Mouse (Mus musculus) frontal cortex, postnatal 25 days (tissue): ENCODE results near the gene Klhdc2.

Experiments
- DNase-seq, 2 experiments: peaks; one replicate each; pipeline ENCODE4 v3.0.0; 2022; ENCODE audit warnings: low spot score in 2 of 2

The Klhdc2 gene

DNA sequence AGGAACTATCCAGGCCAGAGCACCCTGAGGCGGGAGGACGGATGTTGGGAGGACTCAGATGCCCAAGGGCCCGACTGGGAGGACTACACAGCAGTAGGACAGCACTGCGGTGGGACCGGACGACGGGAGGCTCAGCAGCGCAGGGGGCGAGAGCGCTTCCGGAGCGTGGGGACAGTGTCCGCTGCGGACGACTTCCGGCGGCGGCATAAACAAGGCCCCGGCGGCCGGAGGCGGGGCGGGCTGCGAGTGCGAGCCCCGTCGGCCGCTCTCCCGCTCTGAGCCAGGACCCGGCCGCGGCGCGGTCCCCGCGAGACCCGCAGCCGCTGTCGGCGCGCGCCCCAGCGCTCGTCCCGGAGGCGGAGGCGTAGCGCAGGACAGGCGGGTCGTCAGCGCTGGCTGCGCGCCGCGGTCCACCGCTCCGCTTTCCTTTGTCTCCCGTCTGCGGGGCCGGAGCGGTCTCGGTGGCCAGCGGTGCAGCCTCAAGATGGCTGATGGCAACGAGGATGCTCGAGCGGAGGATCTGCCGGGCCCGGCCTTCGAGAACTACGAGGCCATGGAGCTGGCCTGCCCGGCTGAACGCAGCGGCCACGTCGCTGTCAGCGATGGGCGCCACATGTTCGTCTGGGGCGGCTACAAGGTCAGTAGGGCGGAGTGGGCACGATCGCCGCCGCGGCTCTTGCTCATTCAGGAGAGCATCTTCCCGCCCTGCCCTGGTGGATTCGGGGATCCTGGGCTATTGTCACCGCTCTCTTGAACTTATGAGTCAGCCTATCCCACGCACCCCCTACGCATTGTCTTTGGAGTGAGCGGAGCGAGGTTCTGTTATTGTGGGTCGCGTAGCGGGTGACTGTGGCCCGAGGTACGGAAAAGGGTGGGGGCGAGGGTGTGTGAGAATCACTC lies at the start of gene Klhdc2:
Klhdc2 (plus strand) TSS at position 171 of the 900 bp plus-strand sequence.
- DNase-seq: peak; percentile 57 to 80

DNA sequence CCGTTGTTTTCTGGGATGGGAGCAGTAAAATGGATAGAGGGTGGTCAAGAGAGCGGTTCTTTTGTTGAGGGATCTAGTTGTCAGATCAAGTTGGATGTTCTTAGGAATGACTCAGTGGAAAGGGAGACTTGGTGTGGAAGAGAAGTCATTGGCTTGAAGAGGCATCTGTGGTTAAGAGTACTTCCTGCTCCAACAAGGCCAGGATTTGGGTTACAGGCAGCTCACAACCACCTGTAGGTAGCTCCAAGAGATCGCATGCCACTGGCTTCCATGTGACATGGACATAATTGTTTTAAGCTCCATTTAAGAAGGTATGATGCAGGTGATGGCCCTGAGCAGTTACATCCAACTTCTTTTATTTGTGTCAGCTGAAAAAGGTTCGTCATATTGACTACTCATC lies 46.7 kb upstream of the Klhdc2 start:
- DNase-seq: no peak

DNA sequence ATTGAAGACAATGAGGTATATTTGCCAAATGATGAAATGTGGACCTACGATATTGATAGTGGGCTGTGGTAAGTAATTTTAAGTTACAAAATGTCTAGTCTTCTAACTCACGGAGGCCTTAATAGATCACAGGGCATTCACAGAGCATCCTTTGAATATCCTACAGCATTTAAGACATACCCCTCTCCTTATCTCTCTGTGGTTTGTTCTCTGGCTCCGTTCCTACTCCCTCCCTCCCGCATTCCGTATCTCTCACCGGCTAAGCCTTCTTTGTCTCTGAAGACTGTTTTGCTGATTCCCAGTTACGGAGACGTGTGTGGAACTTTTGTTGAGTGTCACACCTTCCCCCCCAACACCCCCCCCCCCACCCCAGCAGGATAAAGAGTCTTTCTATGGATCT lies 45.7 kb upstream of the Klhdc2 start:
- DNase-seq: no peak

DNA sequence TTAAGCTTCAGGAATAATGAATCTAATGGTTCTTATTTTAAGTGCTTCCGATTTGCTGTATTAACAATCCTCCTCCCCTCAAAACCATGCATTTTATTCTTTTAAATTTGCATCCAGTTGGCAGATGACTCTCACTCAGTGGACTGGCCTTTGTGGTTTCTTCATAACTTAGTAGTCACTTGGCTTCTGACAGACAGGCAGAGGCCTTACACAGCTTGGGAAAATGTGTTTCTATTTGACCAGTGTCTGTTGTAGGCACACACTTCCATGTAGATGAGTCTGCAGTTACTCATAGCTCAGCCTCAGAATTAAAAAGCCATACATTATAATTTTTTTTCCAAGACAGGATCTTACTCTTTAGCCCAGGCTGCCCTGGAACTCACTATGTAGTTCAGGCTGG lies 42.7 kb upstream of the Klhdc2 start:
- DNase-seq: no peak

DNA sequence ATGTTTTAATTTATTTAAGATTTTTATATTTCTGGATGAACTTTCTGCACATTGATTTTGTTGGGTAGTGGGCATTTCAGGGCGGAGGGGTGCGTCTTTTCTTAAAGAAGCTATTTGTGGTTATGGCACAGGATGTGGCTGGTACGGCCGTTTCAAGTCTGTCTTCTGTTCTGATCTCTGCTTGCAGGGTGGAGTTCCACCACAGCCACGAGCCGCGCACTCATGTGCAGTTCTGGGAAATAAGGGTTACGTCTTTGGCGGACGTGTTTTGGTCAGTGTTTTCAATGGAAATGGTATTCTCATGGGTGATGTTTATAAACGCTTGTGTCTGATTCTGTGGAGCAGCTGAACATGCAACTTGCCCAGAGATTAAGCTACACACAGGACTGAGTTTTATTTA lies 38.6 kb upstream of the Klhdc2 start:
- no peak for DNase-seq

DNA sequence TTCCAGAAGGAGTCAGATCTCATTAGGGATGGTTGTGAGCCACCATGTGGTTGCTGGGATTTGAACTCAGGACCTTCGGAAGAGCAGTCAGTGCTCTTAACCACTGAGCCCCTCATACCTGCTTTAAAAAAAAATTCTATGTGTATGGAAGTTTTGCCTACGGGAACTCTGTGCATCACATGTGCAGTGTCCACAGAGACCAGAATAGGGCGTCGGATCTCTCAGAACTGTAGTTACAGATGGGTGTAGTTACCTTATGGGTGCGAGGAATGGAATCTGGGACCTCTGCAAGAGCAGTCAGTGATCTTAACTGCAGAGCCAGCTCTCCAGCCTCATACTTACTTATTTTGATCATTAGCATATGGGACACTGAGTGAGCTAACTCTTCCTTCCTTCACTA lies 34.2 kb upstream of the Klhdc2 start:
- DNase-seq: no peak

DNA sequence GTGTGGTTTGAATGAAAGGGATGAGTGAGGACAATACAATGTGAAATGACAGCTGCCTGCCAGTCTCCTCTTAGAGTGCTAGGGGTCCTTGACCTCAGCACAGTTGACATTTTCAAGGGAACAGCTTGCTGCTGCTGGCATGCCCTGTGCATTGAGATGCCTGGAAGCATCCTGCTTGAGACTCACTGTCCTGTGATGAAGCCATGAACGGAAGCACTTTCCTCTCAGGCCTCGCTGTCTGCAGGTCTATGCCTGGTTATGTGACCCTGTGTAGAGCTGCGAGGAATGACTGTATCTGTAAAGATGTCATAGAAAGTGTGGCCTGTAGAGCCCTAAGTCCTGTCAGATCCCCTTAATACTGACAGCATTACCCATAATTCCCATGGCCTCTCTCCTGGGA lies 31.4 kb upstream of the Klhdc2 start:
- DNase-seq: no peak

DNA sequence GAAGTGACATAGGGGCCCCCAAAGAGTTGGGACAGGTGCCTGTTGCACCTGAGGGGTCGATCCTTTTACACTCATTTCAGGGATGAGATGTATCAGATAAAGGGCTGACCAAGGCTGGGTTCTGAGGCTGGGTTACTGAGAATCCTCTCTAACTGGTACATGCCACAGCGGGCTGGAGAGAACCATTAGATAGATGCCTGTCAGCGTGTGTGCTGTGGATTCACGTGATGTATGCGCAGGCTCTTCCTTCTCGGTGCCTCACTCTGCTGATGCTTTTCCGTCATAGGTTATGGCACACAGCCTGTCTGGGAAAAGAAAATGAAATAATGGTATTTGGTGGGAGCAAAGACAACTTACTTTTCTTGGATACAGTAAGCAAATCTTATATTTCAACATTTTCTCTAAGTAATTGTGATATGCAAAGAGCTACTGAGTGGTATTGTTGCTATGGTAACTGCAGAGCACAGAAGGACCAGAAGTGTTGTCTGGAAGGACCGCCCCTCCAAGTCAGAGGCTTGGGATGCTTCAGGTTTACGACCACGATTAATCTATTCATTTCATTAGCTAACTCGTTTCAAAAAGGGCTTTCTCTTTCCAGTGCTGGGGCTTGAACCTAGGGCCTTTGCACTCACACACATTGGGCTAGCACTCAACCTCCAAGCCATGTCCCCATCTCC lies 28.4 kb upstream of the Klhdc2 start:
- no peak for DNase-seq

DNA sequence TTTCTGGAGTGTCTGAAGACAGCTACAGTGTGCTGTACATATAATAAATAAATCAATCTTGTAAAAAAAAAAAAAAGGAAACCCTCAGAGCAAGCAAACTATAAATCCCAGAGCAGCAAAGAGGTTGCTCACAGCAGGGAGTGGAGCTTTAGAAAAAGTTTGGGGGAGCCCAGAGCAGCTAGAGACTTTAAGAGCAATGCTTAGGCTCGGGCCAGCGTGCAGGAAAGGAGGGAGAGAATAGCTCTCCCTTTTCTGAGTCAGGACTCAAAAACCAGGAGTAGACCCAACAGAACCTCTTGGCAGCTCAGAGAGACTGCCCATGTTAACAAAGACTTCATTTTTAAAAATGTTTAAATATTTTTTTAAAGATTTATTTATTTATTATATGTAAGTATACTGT lies 27.5 kb upstream of the Klhdc2 start:
- no peak for DNase-seq

DNA sequence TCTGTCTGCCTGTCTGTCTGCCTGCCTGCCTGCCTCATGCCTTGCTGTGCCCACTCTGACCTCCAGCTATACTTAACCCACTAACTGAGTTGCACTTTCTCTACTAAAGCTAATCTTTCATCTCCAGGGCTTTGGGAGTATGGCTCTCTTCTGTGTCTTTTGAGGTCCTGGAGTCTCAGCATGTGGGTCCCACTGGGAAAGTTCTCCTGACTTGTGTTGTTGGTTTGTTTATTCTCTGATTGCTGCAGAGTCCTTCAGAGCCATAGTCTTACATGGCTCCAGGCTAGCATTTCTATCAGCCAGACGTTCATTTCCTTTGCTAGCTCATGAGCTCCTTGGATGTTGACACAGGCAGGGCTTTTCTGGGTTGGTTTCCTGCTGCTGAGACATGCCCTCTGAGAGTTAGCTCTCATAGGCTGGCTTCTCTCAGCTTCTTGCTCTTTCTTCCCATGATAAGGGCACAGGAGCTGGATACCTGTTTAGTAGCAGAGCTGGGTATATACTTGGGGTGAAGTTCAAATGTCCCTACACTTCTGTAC lies 16.5 kb upstream of the Klhdc2 start:
- DNase-seq: no peak

DNA sequence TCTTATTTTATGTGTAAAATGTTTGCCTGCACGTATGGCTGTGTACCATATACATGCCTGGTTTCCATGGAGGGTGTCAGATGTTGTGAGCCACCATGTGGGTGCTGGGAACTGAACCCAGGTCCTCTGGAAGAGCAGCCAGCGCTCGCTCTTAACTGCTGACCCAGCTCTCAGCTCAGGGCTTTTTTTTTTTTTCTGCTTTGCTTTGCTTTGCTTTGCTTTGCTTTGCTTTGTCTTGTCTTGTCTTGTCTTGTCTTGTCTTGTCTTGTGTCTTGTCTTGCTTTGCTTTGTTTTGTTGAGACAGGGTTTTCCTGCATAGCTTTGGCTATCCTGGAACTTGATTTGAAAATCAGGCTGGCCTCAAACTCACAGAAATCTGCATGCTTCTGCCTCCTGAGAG lies 15.6 kb upstream of the Klhdc2 start:
- DNase-seq: no peak

DNA sequence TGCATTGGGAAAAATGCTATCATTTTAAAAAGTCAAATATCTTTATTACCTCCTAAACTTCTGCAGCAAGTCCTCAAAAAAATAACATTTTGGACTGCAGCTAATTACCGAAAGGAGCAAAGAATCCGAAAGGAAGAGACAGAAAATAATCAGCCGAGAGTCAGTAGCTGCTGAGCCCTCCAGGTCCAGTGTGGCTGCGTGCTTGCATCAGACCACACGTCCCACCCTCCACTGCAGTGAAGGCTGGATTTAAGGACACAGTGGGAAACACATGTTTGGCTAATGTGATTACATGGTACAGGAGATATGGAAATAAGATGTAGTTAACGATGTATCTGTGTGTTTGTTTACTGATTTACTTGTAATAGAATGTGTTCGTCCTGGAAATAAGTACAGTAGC lies 13.3 kb upstream of the Klhdc2 start:
- no peak for DNase-seq

DNA sequence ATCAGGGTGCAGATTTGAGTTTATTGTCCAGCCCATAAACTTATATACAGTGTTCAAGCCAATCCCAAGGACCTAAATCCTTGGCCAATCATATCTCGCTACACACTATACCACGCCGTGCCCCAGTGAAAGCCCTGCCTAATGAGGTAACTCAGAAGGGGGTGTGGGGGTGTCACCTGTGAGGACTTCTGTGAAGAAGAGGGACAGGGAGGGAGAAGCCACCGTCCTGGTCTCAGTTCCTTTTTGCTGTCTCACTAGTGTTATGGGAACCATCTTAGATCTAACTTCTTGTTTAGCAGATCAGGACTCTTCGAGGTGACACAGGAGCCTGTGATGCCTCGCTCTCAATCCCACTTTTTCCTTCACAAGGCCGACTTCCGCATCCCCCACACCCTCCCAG lies 8.9 kb upstream of the Klhdc2 start:
- DNase-seq: no peak

DNA sequence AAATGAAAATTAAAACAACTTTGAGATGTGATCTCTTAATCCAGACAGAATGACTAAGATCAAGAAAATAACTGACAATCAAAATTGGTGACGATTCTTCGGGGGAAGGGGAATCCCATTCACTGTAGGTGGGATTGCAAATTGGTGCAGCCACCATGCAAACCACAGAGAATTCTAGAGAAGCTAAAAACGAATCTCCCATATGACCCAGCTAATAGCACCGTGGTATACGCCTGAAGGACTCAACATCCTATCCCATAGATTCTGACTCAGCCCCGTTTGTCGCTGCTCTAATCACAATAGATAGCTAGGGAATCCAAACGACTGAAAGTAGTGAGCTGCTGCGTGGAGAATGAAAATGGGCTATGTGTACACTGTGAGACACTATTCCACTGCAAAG lies 7.8 kb upstream of the Klhdc2 start:
- no peak for DNase-seq

DNA sequence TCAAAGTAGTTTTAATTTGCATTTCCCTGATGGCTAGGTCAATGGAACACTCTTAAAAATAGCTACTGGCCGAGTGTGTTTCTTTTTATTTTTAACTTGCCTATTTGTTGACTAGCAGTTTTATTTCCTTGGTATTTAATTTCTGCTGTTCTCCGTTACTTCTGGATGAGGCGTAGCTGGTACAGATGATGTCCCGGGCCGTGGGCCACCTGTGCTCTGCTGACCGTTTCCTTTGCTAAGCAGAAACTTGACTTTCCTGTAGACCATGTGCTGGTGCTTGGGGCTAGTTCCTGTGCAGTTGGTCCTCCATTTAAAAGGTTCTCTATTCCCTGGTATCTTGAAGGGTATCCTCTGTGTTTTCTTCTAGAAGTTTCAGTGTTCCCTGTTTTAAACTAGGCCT lies 4.1 kb upstream of the Klhdc2 start:
- no peak for DNase-seq

DNA sequence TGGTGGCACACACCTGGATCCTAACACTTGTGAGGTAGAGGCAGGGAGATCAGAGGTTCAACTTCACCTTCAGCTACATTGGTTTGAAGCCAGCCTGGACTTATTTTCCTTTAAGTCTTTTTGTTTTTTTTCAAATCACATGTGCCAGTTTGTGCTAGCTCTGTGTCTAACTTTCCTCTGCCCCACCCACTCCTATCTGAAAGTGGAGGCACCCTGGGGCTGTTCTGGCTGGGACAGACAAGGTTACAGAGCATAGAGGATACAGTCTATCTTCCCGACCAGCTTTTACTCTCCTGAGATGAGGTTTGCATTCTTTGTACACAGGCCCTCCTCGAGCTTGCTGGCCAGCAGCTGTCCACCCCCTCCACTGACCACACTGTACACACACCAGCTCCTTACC lies 2.7 kb upstream of the Klhdc2 start:
- DNase-seq: no peak

DNA sequence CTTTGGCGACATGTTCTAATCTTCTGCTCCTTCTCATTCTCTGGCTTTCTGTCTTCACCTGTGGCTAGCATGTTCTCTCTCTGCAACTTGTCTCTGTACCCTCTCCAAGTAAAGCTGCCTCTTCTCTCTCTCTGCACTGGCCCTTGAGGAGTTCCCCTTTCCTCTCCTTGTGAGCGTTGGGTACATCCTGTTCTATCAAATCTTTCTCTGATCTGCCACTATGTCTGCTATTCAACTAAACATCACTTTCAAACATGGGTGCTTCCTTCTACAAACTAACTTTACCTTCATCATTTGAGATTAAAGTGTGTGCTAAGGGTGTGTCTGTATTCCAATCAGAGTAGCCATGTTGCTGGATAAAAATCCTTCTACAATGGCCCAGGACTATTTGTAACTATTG lies 1.5 kb upstream of the Klhdc2 start:
- DNase-seq: no peak

DNA sequence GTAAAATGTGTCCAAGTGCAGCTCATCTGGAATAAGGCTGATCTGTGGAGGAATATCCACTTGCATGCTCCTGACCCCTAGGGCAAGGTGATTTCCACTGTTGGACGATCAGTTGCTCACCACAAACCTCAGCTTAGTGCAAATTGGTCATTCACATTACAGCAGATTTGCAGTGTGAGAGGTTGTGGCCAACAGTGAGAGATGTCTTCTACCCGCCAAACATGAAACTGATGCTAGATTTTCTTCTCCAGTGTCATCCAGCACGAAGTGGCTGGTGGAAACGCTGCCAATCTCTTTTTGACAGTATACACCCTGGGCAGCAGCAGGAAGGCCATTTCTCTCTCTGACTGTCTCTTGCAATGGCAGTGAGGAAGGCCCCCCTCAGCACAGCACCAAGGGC lies 830 bp upstream of the Klhdc2 start:
- DNase-seq: no peak

DNA sequence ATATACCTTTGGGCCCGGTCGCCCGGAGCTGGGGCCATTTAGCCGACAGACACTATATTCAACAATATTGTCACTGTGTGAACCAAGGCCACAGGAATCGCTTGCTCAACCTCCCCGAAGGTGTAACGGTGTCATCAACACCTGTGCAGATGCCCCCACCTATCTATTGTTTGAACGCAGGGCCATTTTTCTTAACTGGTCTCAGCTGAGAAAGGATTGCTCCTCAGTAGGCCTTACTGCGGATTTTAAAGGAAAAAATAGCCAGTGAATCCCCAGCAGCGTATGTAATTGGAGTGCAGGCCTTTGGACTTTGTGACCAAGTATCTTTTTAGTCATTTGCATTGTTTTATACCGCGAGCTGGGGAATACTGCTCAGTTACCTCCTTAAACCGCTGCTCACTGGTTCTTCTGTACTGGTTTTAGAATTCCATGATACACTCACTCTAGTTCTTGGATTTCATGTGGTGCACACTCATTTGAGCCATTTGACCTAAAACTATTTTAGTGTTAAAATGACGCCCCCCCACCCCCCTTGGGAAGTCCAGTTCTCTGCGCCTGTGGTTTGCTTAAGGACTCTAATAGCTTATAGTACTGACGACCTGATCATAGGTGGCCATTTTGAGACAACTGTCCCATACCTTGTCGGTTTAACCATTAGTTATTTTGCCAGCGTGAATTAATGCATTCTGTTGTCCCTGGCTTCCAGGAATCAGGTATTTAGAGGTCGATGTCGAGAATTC lies 1.1 kb downstream of the Klhdc2 start:
- no peak for DNase-seq

DNA sequence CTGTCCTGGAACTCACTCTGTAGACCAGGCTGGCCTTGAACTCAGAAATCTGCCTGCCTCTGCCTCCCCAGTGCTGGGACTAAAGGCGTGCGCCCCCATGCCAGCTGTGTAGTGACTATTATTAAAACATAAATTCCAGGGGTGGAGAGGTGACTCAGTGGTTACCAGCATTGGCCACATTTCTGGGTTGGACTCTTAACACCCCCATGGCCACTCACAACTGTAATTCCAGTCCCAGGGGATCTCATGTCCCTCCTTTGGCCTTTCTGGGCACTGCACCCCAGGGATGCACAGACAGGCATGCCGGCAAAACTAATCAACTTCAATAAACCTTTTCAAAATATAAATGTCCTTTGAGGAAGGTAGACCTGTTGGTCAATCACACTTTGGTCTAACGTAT lies 1.8 kb downstream of the Klhdc2 start:
- no peak for DNase-seq

DNA sequence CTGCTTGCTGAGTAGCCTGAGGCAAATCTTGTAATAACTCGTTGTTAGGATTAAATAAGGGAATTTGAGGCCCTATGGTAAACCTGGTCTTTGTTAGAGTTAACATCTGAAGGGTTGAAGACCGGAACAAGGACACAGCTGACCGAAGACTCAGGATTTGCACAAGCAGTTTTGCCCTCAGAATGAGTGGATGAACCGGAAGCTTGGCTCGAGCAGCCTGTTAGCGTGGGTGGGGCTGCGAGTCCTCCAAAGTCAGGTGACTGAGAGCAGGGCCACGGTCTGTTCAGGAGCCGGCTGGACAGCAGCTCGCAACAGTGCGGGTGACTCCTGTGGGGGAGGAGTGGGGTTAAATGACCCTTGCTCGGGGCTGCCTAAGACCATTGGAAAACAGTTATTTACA lies 2.8 kb downstream of the Klhdc2 start:
- DNase-seq: no peak

DNA sequence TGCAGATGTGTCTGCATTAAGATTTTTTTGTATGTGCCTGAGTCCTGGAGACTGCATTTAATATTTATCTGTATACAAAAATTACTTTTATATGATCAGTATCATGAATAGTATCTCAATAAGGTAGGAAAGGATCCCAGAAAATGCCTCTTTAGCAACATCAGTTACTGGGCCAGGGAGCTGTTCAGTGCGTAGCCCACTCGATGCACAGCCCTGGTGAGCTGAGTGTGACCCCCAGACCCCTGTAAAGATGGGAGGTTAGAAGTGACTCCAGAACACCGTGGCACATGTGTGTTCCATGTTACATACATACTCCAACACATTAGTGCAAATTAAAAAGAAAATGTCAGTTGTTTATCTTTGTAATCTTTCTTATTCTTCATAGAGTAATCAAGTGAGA lies 3.4 kb downstream of the Klhdc2 start:
- no peak for DNase-seq
